Mouse (Mus musculus): Measurements from ENCODE around the gene Kctd13.

Kctd13 gene

DNA sequence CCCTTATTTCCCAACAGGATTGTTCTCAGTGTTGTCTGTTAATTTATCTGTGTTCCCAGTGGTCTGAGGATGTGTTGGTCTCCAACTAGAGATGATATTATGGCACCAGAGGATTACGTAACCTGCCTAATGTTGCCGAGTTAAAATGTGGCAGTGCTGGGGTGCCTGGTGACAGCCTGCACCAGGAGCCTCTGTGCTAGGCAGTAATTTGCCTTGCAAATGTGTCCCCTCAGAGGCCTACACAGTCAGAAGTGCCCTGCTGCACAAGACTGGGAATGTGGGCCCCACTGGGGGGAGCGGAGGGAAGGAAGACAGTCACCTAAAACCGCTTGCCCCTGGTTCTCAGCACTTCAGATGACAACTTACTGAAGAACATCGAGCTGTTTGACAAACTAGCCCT, 13.1 kb downstream of the Kctd13 start:
- DNase-seq (ENCODE audit: low spot score in 2 of 2): no peak

GRCm38 (mm10) chr7:126946530-126946929, 17.9 kb downstream of the Kctd13 start:
- peak in 1 of 2 experiments; percentile 27 for DNase-seq (ENCODE audit: low spot score in 2 of 2)

GRCm38 (mm10) chr7:126948626-126949025, 19.9 kb downstream of the Kctd13 start:
- no peak for DNase-seq (ENCODE audit: low spot score in 2 of 2)

- DNase-seq (ENCODE audit: low spot score in 2 of 2): peak in 1 of 2 experiments; percentile 10
Observed at GRCm38 (mm10) chr7:126949403-126949792, 20.7 kb downstream of the Kctd13 start, which contains the start of gene Asphd1. Gene Asphd1, minus strand, starts transcription at chr7:126949582.

DNA sequence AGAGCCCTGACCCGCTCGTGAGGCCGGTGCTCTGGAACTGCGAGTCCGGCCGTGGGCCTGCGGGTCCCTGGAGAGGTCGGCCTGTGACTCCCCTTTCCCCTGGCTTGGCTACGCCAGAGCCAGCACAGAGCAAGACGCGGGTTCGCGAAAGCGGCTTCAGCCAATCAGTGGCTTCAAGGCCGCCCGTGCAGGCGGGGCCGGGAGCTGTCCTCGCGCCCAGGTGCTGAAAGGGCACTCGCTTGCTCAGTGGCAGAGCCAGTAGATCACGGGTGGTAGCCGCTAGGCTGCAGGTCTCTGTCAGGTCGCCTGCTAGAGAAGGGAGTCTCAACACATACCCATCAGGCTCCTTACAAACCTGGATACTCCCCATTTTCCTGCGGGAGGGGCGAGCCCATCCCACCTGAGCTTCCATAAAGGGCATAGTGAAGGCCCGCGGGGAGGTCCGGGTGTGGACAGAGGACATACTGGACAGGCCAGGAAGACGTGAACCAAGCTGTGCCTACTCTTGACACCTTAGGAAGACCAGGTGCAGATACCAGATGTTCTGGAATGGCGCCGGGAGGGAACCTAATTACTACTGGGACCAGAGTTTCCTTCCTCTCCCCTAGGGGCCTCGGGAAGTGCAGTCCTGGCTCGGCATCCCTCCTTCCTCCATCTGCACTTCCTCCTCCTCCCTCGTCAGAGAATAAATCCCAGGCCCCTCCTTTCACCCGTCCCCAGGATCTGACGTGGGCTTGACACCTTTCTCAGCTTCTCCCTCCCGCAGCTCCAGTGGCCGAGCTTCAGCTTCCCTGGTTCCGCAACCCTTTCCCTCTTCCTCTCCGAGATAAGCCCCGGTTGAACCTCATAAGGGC, 21.3 kb downstream of the Kctd13 start, which contains the start of gene Sez6l2:
Gene Sez6l2 (plus strand): TSS at position 771 of the 854 bp plus-strand sequence.
- DNase-seq (ENCODE audit: low spot score in 2 of 2): peak; percentile 78

DNA sequence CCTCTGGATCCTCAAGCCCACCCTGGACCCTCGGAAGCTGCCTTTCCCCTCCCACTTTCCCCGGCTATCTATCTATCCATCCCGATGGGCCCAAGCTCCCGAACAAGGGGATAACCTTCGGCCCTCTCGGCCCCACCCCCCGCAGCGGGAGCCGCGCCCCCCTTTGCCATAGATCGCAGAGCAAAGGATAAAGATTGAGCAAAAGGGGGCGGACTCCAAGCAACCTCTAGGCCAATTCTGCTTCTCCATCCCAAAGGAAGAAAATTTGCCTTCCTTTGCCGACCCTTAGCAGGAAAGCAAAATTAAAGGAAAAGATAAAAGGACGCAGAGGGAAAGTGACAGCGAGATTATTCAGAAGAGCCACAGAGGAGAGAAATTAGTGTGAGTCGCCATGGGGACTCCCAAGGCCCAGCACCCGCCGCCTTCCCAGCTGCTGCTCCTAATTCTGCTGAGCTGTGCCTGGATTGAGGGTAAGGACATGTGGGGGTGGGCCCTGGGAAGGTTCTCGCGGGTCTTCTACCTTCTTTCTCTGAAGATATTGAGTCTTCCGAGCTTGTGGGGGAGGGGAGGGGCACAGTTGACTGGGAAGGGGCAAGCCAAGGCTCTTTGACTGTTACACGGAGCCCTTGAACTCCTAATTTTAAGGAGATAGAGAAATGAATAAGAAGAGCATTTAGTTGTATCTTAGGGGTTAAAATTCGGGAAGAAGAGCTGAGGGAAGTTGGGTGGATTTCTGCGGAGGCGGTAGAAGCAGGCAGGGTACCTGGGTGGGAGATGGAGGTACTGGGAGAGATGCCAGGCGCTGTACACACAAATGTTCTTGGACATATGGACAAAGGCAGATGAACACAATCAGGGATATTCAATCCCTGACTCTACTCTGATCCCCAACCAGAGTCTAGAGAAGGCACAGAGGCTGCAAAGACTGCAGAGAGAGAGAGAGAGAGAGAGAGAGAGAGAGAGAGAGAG, 22.3 kb downstream of the Kctd13 start:
- no peak for DNase-seq (ENCODE audit: low spot score in 2 of 2)

- no peak for DNase-seq (ENCODE audit: low spot score in 2 of 2)
Observed at GRCm38 (mm10) chr7:126951741-126952140, 23.1 kb downstream of the Kctd13 start.

GRCm38 (mm10) chr7:126952646-126953045, 24.0 kb downstream of the Kctd13 start:
- DNase-seq (ENCODE audit: low spot score in 2 of 2): no peak

GRCm38 (mm10) chr7:126955125-126955524, 26.4 kb downstream of the Kctd13 start:
- DNase-seq (ENCODE audit: low spot score in 2 of 2): no peak

- no peak for DNase-seq (ENCODE audit: low spot score in 2 of 2)
Observed at GRCm38 (mm10) chr7:126959780-126960179, 31.1 kb downstream of the Kctd13 start.

DNA sequence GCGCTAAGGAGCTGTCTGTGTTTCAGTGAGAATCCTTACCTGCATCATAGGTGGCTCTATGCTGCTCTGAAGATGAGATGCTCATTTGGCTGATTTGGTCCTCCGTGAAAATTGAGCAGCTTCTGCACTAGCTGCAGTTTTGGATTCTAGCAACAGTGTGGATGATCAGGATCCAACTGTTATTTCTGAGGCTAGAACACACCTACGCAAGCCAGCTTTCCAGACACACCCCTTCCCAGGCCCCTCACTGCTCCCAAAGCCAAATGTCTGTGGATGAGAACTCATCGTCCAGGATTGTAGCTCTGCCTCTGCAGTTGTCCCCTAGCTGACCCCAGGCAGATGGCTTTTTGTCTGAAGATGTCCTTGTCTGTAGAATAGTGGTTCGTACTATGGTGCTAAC, 32.4 kb downstream of the Kctd13 start:
- no peak for DNase-seq (ENCODE audit: low spot score in 2 of 2)

DNA sequence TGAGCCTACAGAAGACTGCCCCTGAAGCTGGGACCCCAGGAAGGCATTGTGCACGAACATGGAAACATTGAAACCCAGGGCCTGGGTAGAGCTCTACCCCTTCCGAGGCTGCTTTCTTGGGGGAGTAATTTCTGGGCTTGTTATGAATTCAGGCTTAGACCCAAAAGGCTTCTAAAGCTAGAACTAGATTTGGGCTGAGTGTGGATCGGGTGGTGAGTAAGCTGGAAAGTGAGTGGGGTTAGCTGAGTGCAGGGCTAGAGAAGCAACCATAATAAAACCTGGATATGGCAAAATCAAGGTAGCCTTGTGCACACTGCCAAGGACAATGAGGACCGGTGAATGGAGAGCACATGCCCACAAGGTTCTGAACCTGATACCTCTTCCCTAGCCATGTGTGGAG, 33.3 kb downstream of the Kctd13 start:
- no peak for DNase-seq (ENCODE audit: low spot score in 2 of 2)

DNA sequence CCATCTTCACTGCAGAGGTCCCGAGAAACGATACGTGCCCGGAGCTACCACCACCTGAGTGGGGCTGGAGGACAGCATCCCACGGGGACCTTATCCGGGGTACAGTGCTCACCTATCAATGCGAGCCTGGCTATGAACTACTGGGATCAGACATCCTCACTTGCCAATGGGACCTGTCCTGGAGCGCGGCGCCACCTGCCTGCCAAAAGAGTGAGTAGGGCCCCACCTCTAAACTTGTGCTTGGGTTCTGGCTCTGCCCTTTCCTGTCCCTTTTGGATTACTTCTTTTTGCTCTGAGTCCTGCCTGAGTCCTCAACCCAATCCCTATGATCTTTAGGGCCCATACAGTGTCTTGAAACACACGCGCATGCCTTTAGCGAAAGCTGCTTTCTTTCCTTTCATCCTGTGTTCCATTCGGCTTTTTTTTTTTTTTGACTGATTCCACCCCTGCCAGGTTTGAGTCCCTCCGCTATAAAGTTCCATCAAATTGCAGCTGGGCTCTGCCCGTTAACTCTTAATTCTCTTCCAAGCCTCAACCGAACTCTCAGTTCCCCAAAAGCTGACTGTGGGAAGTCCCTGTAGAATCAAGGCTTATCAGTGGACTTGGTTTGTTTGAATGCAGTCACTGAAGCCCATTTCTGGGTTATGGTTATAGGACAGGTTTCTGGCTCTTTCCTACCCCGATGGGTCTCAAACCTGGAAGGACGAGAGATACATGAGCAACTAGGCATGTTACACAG, 35.0 kb downstream of the Kctd13 start:
- DNase-seq (ENCODE audit: low spot score in 2 of 2): peak; percentile 50 to 57

GRCm38 (mm10) chr7:126965568-126965967, 36.9 kb downstream of the Kctd13 start:
- no peak for DNase-seq (ENCODE audit: low spot score in 2 of 2)

- DNase-seq (ENCODE audit: low spot score in 2 of 2): no peak
Observed at GRCm38 (mm10) chr7:126967361-126967760, 38.7 kb downstream of the Kctd13 start.

DNA sequence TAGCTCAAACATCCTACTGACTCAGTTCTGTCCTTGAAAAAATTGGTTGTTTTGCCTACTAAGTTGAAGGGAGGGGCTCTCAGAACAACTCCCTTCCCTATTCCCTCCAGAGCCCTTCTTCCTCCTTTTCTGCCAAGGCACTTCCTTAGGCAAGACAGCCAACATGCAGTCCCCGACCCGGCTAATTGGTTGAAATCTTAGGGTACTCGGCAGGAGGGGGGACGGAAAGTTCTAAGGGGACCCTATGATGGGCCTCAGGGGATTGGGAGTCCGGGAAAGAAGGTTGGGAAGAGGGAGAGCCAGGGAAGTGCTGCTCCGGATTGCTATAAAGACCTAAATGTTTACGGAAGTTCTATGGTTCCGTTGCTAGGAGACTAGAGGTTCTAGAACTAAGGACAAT, 46.8 kb downstream of the Kctd13 start:
- DNase-seq (ENCODE audit: low spot score in 2 of 2): peak in 1 of 2 experiments; percentile 24

DNA sequence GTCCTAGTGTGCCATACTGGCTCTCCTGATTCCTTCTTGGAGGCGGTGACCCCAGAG, 47.0 kb downstream of the Kctd13 start, which contains the start of gene Cdipt:
Gene Cdipt (plus strand): TSS at position 22 of the 57 bp plus-strand sequence.
- no peak for DNase-seq (ENCODE audit: low spot score in 2 of 2)

DNA sequence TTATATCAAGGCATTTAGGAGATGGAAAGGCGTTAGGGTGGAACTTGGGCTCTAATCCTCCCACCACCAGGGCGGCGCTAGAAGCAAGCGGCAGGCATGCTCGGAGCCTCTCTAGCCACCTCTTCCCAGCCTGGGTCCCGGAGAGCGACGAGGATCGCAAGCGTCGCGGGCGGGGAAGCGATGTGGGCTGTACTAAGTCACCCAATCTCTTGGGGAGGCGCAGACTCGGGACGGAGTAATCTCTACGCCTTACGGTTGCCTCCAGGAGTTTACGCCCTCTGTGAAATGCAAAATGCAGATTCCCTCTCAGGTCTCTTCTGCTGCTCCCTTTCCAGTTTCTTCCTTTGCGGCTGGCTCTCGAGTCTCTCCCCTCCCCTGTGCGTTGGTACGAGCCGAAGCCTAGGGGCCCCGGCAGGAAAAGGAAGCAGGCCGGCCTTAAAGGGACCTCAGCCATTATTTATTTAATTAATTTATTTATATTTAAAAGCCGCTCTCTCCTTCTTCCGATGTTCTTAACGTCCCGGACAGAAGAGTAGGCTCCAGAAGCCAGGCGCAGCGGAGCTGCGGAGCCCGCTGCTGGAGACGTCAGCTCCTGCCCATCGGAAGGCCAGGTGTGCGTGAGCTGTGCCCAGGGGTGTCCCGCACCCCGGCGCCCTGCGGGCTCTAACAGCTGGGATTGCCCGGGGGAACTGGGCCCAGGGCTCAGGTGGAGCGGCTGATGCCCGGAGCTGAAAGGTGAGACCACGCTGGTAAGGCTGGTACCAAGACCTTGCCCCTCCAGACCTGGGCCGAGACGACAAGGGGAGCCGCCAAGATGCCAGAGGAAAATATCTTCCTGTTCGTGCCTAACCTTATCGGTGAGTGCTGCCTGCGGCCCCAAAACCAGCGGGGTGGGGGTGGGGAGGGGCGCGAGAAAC, 47.5 kb downstream of the Kctd13 start, which contains the start of gene Cdiptos:
Gene Cdiptos (minus strand): TSS at position 149 of the 917 bp plus-strand sequence.
- peak; percentile 92 to 94 for DNase-seq (ENCODE audit: low spot score in 2 of 2)

GRCm38 (mm10) chr7:126976878-126977459, 48.3 kb downstream of the Kctd13 start:
- no peak for DNase-seq (ENCODE audit: low spot score in 2 of 2)

DNA sequence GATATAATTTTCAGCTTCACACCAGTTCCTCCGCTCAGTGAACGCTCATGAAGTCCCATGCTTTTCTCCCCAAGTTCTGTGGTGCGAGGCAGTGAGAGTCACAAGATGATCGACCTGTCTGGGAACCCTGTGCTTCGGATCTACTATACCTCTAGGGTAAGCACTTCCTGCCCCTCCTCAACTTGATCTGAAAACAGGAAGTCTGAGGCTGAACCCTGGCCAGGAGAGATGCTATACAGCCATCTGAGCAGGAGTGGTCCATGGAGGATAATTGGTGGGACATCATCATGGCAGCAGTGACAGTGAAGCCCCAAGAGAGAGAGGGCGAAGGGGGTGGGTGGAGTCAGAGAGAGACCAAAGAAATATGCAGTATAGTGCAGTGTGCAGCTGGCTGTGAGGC, 50.2 kb downstream of the Kctd13 start:
- DNase-seq (ENCODE audit: low spot score in 2 of 2): peak in 1 of 2 experiments; percentile 33

DNA sequence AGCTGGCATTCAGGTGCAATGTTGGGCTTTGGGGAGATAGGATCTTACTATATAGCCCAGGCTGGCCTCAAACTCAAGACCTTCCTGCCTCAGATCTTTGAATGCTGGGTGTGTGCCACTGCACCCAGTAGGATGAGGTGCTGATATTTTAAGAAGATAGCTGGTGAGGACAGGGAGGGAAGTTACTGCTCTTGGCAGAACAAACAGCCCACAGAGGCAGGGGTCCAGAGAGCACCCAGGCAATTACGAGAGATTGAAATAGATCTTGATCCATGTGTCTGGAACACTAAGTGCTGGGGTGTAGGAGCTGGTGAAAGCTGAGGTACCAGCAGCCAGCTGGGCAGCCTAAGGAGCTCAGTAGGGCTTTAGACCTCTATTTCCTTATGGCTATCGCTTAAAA, 52.9 kb downstream of the Kctd13 start:
- no peak for DNase-seq (ENCODE audit: low spot score in 2 of 2)

Data from spleen, postnatal 36 days (tissue).